In the genomic region with DNA sequence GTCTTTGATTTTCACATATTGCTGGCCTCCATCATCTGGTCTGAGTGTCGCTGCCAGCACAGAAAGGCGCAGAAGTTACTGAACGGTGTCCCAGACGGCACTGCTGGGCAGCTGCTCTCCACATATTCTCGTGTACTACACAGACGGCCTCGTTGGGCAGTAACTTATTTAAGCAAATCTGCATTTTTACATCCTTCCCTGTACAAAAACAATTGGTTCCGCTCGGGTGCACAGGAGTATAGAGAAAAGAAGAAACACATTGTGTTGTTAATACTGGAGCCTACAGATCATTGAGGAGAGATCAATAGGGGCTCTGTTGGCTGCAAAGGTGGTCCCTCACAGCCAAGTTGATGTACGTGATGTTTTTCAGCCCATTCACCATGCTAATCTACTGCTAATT, we compare ENCODE assay signal across 11 mouse cellular contexts. TPM values are rescaled to one million over a fixed set of nuclear protein-coding genes. Genes with fewer than 3 reads are reported as not detected.
DNase-seq lines count a peak whose midpoint lies in the region; ATAC-seq and TF ChIP-seq lines count a peak whose summit lies in the region.
"Had no signal": no experiment of that assay in that cellular context is flagged by ENCODE, and none has a peak within 500 bp of the region (broad histone marks: within the 10 kb centered on the region; RNA-seq: fewer than 3 reads in every experiment).

No protein-coding gene starts in this region.

- H3K27me3 ChIP-seq in forebrain, embryonic 16.5 days (replicated peaks; ENCODE audit: control insufficient read depth, insufficient read depth, low read length): no peaks in the 10 kb centered on the region
- peaks cover 7% of the 10 kb centered on the region; the same call in 1 of the 2 replicates for H3K27me3 ChIP-seq in midbrain, embryonic 12.5 days
- no peaks in the 10 kb centered on the region for H3K27me3 ChIP-seq in thymus, adult 2 months (ENCODE audit: control insufficient read depth, insufficient read depth, low read length)
- H3K27me3 ChIP-seq: embryonic facial prominence, embryonic 13.5 days; liver, embryonic 15.5 days had no signal

- WGBS in forebrain, embryonic 16.5 days: 9% methylated on average over 10 of the region's 10 CpGs
- 24% methylated on average over 10 of the region's 10 CpGs for WGBS in midbrain, embryonic 12.5 days
- 89% methylated on average over 10 of the region's 10 CpGs for WGBS in thymus, adult 2 months

- DNase-seq in left cerebral cortex, postnatal 4 days: peak; percentile 59
- no peak for DNase-seq in left cerebral cortex, adult 9 months (ENCODE audit: low spot score in 2 of 2)
- DNase-seq in thymus, adult 2 months: no peak
- no peak for DNase-seq in gastrocnemius, postnatal 4 days (ENCODE audit: low spot score in 2 of 2)
- DNase-seq in gastrocnemius, postnatal 25 days: no peak
- DNase-seq: right cerebral cortex, postnatal 25 days had no signal

- H3K27ac ChIP-seq in forebrain, embryonic 16.5 days (ENCODE audit: low read length): peak overlapping the region; percentile 66
- H3K27ac ChIP-seq in midbrain, embryonic 12.5 days (replicated peaks): no peak overlapping the region
- no peak overlapping the region for H3K27ac ChIP-seq in thymus, adult 2 months (ENCODE audit: control insufficient read depth, insufficient read depth, low read length)
- H3K27ac ChIP-seq: embryonic facial prominence, embryonic 13.5 days; liver, embryonic 15.5 days had no signal

- TF ChIP-seq CTCF in thymus, adult 2 months (IDR thresholded peaks at IDR 0.05; ENCODE audit: borderline replicate concordance, control insufficient read depth, extremely low read depth, insufficient read depth, low read length, poor library complexity): no peak

- H3K4me3 ChIP-seq in forebrain, embryonic 16.5 days (replicated peaks; ENCODE audit: low read length): no peak overlapping the region
- no peak overlapping the region for H3K4me3 ChIP-seq in midbrain, embryonic 12.5 days
- no peak overlapping the region for H3K4me3 ChIP-seq in thymus, adult 2 months (ENCODE audit: control insufficient read depth, insufficient read depth, low read length)
- H3K4me3 ChIP-seq: embryonic facial prominence, embryonic 13.5 days; liver, embryonic 15.5 days had no signal

- intact Hi-C loops in left cerebral cortex, postnatal 4 days (cut with DNase I): no loop called here

- no peaks in the 10 kb centered on the region for H3K9me3 ChIP-seq in forebrain, embryonic 16.5 days (ENCODE audit: control insufficient read depth, low read length)
- no peaks in the 10 kb centered on the region for H3K9me3 ChIP-seq in midbrain, embryonic 12.5 days
- H3K9me3 ChIP-seq: embryonic facial prominence, embryonic 13.5 days; liver, embryonic 15.5 days had no signal

- peak; percentile 86 for ATAC-seq in forebrain, embryonic 16.5 days
- peak; percentile 85 for ATAC-seq in midbrain, embryonic 12.5 days (ENCODE audit: low FRiP score, low read depth)
- ATAC-seq: intestine, postnatal 0 days had no signal

- H3K4me1 ChIP-seq in forebrain, embryonic 16.5 days (replicated peaks; ENCODE audit: control insufficient read depth, insufficient read depth, low read length): peaks cover 17% of the 10 kb centered on the region
- H3K4me1 ChIP-seq in midbrain, embryonic 12.5 days: peaks cover 17% of the 10 kb centered on the region
- no peaks in the 10 kb centered on the region for H3K4me1 ChIP-seq in thymus, adult 2 months (replicated peaks; ENCODE audit: control insufficient read depth, insufficient read depth, low read length)
- H3K4me1 ChIP-seq: embryonic facial prominence, embryonic 13.5 days; liver, embryonic 15.5 days had no signal

- peak overlapping the region; percentile 34 for H3K4me2 ChIP-seq in forebrain, embryonic 16.5 days (ENCODE audit: low read length)
- no peak overlapping the region for H3K4me2 ChIP-seq in midbrain, embryonic 12.5 days (replicated peaks)
- H3K4me2 ChIP-seq: embryonic facial prominence, embryonic 13.5 days; liver, embryonic 15.5 days had no signal

- H3K9ac ChIP-seq in forebrain, embryonic 16.5 days (replicated peaks; ENCODE audit: low read depth, low read length): peak overlapping the region; percentile 13; the same call in 1 of the 2 replicates
- H3K9ac ChIP-seq in midbrain, embryonic 12.5 days (replicated peaks): no peak overlapping the region
- H3K9ac ChIP-seq: embryonic facial prominence, embryonic 13.5 days; liver, embryonic 15.5 days had no signal

- TF ChIP-seq POLR2A in thymus, adult 2 months (IDR thresholded peaks at IDR 0.05; ENCODE audit: control insufficient read depth, extremely low read depth, insufficient read depth, low read length, poor library complexity): no peak

- no peaks in the 10 kb centered on the region for H3K36me3 ChIP-seq in forebrain, embryonic 16.5 days (ENCODE audit: control insufficient read depth, insufficient read depth)
- no peaks in the 10 kb centered on the region for H3K36me3 ChIP-seq in midbrain, embryonic 12.5 days
- H3K36me3 ChIP-seq in thymus, adult 2 months (ENCODE audit: control insufficient read depth, insufficient read depth, low read length): no peaks in the 10 kb centered on the region
- H3K36me3 ChIP-seq: embryonic facial prominence, embryonic 13.5 days; liver, embryonic 15.5 days had no signal

RNA-seq across cellular contexts. Expression of a gene that starts 58.4 kb away (rescaled TPM):
- total RNA-seq in left cerebral cortex, postnatal 4 days (2021): 10 to 100 TPM; 43.0 to 47.7 TPM
- 107 and 121 TPM in 2 replicates for polyA plus RNA-seq in forebrain, embryonic 16.5 days (2015; fragmentation: Nextera tagmentation; extraction: Ambion mirVana)
- 41.9 and 46.6 TPM in 2 replicates for polyA plus RNA-seq in midbrain, embryonic 12.5 days (2016; fragmentation: Nextera tagmentation; extraction: Ambion mirVana)
- polyA plus RNA-seq in thymus, adult 2 months (2012; rRNA removed): 4.5 and 5.5 TPM in 2 replicates
- total RNA-seq in gastrocnemius, postnatal 4 days (2021): 1 to 10 TPM; 3.2 to 3.6 TPM
- under 1 TPM; 0.36 to 0.38 TPM for total RNA-seq in gastrocnemius, postnatal 25 days (2021)

Comparison
In these comparisons a context has a peak if more than half of its experiments do, and no peak if none do; other contexts are left out.
1. RNA of a gene that starts 58.4 kb away (total RNA-seq): 43.0 to 47.7 TPM in left cerebral cortex, postnatal 4 days; 3.2 to 3.6 TPM in gastrocnemius, postnatal 4 days and 0.36 to 0.38 TPM in gastrocnemius, postnatal 25 days; every median in the first group is over 4 times any median in the second.